Mouse (Mus musculus) left cerebral cortex, adult 8-10 months (tissue): ENCODE measurements around the gene Opn5. TPM values are rescaled to one million over a fixed set of nuclear protein-coding genes. Genes with fewer than 3 reads are reported as not detected.

ENCODE experiments used
- DNase-seq, 2 experiments: peaks; one replicate each; pipeline ENCODE4 v3.0.0; 2022; ENCODE audit warnings: low spot score in 2 of 2
- total RNA-seq, 4 experiments: library from RNA; stranded (reverse); gene quantifications; 2 replicates each; pipeline ENCODE4 v1.2.4; 2022

The Opn5 gene
- not detected for total RNA-seq

DNA sequence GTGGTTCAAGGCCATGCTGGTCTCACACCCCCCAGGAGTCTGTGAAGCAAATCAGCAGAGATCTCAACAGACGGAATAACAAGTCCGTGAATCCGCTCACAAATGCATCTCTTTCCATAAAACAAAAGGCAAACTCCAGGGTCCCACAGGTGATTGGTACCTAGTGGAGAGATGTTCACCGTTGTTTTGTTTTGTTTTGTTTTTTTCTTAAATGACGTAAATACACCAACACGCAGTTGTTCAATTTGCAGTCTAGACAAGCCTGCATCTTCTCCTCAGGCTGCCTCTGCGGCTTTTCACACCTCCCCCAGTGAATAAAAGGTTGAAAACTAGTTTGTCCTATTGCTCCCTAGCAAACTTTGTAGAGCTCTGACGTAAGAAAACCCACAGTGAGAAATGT is at the start of gene Opn5:
Gene Opn5 (minus strand): TSS at position 101 of the 400 bp plus-strand sequence.
- DNase-seq, result no peak

DNA sequence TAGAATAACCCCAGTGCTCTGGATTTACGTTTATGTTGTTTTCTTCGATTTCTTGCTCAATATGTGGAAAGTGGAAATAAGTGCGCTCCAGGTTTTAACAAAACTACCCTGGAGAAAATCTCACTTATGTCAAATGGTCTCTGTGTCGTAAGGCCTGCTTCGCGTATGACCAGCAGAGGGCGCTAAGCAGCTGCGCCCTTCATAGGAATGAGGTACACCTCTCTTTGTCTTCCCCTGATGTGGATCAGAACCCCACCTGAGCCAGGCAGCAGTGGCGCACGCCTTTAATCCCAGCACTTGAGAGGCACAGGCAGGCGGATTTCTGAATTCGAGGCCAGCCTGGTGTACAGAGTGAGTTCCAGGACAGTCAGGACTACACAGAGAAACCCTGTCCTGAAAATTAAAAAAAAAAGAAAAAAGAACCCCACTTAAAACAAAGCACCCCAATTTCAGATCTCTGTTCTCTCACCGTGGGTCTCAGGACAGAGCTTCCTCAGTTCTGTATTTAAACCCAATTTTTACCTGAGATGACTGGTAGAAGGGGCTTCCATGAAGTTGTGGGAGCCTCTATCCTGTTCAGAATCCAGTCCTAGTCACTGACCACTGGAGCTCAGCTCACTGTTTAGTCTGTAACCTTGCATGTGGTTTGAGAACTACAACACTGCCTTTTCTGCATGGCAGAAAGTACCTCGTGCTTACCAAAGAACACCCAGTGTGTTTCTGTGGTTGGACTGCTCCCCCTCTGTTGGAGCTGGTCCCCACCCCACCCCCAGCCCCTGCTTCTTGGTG is 47.6 kb upstream of the Opn5 start:
- DNase-seq, result peak in 1 of 2 experiments; percentile 8

DNA sequence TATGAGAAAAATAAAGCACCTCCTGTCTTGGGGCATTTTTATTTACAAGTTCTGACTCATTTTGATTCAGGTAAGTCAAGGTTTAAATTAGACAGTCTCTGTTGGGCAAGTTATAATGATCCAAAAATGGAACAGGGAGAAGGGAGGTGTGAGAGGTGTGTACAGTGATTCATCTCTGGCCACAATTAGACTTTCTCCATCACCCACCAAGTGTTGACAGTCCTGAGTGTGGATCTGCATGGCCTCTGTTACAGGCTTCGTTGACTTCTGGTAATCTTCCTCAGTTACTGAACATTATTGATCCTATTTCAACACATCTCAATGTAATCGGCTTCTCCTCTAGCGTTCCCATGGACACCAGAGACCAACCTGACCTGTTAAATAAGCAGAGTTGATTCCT is 32.2 kb upstream of the Opn5 start:
- DNase-seq, result no peak

DNA sequence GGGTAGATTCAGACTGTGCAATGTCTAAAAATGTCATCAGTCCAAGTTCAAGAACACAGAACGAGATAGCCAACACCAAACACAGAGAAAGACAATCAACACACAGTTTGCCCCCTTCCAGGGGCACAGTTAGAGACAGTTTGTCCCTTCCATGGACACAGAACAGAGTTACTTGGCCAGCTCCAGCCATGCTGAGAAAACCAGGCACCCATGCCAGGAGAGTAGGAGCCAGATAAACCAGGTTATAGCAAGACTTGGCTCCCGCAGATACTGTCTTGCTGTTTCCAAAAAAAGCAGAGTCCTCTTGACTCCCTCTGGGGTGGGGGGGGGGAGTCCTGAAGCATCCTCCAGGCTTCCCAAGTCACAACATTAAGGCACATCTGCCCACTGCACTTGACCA is 19.0 kb upstream of the Opn5 start:
- DNase-seq, result no peak

DNA sequence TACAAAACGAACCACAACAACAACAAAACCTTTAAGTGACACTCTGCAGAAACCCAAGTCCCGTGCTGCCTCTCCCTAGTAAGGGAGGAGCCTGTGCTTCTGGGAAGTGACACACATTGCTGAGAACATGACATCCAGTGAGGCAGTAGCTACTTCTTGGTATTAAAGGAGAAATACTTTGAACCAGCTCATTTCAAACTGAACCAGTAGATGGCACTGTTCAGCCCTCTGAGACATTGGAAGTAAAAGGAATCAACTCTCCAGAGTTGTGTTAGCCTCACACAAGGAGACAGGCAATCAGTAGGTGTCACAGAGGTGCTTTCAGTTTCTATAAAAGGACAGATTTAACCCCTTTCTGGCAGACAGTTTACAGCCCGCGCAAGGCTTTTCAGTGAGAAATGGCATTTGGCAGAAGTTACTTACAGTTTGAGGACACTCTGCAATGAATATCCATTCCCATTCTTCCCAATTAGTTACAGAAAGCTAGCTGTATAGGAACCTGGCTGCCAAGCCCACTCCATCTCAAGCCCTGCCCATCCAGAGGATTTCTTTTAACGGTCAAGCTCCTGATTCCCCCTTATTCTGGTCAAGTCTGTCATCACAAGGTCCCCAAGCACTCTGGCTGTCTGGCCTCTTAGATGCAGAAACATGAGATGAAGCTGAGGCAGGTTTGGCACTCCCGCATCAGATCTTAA is 2.0 kb upstream of the Opn5 start:
- peak; percentile 9 to 11 for DNase-seq

DNA sequence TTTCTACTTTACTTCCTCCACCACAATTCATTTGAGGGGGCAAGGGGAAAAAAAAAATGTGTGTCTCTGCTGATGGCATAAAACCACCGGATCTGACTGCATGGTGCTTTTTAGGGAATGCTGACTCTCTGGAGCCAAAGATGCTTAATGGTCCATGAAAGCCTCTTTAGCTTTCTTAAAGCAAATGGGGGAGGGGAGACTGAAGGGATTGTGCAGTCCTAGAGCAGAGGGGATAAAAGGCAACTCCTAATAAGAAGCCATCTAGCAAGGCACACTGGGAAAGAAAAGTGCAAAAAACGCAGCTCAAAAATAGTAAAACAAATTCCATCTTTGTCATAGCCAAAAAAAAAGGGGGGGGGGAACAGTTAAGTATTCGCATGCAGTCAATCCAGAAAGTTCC is 2.9 kb downstream of the Opn5 start:
- DNase-seq, result no peak

DNA sequence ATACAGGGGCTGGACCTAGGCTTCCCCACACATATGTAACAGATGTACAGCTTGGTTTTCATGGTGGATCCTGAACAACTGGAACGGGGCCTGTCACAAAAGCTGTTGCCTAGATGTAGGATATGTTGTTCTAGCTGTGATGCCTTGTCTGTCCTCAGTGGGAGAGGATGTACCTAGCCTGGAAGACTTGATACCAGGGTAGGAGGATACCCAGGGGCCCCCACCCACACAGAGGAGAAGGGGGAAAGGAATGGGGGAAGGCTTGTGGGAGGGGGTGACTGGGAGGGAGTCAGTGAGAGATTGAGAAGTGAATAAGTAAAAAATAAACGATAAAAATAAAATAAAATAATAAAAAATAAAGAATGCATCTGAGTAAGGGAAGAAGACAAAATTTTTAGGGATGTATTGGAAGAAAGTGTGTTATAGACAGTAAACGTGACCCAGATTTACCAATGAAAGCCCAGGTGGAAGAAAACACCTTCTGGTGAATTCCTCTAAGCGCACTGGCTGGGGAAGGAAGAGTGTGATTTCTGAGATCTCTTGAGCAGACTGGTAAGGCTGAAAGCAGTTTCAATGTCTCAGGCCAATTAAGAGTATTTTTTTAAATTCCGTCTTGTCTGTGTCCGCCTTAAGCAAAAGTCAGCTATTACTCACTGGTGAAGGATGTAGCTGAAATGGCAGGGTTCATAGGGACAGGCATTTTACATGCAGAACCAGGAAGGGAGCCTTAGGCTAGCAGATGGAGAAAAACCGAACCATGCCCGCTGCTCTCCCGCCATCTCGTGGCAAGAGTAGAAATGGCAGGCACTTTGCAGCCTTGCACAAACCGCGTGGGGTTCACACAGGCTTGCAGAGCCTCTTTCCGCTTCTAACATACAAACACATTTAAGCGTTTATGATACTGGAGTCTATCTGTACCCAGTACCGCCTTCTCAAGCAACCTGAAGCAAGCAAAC is 8.1 kb downstream of the Opn5 start:
- peak; percentile 53 to 78 for DNase-seq

DNA sequence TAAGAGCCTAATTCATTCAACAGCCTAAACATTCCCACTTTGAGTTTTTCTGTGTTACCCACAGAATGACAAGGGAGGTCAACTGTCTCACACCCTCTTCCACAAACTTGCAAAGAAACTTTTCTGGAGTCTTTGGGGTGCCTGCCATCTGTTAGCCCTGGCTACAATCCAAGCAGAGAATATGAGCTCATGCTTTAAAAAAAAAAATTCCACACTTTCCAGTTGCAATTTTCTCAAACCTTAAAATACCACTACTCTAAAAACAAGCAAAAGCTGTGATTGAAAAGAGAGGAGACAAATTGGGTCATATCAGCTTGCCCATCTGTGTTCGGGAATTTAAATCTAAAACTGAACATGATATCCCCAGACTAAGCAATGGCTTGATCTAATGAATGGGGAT is 24.7 kb downstream of the Opn5 start:
- peak in 1 of 2 experiments; percentile 12 for DNase-seq

DNA sequence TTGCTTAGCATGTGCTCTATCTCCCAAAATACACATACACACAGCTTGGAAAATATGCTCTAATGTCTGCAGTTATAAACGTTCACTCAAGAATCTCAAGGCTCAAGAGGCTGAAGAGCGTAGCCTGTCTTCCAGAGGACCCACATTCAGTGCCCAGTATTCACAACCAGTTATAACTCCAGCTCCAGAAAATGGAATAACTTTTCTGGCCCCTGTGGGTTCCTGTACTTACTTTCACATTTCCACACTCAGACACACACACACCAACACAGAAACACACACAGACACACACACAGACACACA is 28.2 kb downstream of the Opn5 start:
- DNase-seq, result no peak

DNA sequence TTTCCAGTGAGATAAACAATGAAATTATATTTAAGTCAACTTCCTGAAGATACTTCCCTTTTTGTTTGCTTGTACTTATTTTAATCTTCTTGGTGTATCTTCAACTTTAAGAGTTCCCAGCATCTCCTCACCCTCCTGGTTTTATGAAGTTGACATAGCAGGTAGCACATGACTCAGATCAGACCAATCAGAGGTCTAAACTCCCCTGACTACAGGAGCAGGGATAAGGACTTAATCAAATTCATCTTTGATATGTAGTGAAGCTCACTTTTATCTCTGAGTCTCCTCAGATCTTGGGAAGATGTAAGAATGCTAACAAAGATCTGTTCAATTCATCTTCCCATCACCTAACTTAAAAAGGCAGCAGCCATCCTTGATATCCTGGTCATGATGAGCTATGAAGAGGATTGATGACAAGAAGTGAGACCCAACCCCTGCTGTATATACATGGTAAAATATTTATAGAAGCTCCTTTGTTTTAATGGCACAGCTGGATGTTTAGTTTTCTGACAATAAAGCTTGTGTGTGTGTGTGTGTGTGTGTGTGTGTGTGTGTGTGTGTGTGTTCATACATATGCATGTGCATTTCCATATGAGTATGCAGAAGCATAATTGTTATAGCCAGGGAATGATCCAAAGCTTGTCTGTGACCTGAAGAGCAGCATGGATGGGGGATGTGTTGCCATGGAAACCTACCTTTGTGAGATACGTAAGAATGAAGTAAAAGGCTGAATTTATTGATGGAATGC is 28.7 kb downstream of the Opn5 start:
- DNase-seq, result no peak

DNA sequence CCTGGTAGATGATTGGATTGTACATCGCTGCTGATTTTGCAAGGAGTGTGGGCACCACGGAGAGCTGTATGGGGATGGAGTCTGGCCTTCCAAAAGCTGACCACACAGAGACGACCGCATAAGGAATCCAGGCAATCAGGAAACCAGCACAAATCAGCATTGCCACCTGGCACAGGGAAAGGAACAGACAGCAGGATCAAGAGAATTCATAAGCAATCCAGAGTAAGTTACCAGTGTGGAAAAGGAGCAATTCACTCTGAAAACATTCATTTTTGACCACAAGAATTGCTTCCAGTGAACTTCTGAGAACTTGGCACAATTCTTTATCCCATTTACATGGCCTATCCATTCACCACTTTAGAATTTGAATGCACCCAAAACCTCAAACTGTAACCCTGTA is 30.6 kb downstream of the Opn5 start:
- no peak for DNase-seq

DNA sequence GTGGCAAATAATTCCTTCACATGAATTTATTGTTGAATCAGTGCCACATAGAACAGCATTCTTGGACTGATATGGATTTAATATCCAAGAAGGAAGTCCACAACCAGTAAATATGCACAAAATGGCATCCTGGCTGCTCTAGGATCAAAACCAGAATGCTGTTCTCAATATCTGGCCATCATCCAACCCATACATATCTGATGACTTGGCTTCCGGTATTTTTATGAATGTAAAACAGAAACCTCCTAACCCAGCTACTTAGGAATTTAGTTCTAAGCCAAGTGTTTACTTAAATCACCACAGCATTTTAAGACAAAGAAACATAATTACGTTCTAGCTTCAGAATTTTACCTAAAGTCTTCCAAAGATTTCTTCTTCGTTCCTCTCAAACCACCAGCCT is 31.0 kb downstream of the Opn5 start:
- DNase-seq, result no peak

DNA sequence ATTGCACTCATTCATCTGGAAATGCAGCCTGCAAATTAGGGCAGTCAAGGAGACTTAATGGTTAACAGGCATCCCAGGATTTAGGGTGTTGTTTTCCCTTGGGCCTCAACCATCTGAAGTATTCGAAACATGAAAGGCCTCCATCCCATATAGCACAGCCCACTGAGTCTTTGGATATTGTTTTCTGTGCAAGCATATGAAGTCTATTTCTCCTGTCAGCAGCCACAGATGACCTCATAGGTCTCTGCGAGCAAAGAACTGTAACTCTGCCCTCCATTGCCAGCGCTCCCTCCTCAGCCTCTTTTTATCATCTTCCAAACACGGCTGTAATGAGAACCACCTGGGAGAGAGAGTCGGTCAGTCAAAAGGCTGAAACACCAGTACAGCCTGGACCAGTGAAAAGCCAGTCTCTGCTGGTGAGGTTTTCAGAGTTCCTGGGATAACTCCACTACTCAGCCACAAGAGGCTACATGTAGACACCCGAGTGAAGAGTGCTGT is 34.5 kb downstream of the Opn5 start:
- no peak for DNase-seq

DNA sequence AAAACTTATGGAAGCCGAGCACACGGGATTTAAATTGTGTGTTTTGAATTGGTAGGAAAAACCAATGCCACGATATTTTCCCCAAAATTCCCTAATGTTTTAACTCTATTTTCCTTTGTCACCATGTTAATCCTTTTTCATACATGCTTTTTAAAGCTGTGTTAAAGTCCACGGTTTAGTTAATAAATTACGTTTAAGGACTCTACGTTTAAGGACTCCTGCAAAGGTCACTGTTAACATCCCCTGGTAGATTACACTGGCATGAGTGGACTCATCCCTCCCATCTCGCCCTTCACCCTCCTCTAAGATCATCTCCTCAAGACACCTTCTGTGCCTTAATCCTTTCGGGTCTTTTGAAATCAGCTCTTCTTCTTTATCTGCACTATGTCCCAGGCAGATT is 37.4 kb downstream of the Opn5 start:
- DNase-seq, result no peak

DNA sequence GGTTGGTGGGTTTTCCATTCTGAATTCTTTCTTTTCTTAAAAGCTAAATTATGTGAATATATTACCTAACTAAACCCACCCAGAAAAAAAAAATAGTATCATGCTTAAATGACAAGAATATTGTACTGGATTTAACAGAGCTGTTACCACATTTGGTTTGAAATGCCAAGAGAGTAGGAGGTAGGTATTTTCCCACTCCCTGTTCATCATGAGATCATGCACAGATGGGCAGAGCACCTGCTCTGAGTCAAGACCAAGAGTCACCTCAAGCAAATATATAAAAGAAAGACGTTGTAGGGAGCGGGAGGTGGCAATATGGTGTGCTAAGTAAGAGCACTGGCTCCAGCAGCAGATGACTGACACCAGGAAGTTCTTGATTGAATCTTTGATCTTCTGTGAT is 61.6 kb downstream of the Opn5 start:
- peak in 1 of 2 experiments; percentile 48 for DNase-seq

DNA sequence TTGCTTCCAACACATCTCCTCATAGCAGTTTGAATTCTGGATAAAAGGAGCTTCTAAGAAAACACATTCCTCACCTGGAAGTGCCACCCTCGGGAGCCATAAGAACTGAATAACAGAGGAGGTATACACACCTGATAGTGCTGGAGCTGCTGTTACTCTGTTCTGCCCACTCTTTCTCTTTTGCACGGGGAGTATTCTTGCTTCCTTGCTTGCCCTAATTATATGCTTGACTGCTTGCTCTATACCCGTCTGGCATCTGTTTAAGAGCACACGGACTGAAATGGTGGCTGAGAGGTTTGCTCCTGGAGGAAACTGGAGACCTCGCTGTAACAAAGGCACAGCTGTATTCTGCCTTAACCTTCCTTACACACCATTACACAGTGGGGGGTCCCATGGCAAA is 81.0 kb downstream of the Opn5 start:
- no peak for DNase-seq

DNA sequence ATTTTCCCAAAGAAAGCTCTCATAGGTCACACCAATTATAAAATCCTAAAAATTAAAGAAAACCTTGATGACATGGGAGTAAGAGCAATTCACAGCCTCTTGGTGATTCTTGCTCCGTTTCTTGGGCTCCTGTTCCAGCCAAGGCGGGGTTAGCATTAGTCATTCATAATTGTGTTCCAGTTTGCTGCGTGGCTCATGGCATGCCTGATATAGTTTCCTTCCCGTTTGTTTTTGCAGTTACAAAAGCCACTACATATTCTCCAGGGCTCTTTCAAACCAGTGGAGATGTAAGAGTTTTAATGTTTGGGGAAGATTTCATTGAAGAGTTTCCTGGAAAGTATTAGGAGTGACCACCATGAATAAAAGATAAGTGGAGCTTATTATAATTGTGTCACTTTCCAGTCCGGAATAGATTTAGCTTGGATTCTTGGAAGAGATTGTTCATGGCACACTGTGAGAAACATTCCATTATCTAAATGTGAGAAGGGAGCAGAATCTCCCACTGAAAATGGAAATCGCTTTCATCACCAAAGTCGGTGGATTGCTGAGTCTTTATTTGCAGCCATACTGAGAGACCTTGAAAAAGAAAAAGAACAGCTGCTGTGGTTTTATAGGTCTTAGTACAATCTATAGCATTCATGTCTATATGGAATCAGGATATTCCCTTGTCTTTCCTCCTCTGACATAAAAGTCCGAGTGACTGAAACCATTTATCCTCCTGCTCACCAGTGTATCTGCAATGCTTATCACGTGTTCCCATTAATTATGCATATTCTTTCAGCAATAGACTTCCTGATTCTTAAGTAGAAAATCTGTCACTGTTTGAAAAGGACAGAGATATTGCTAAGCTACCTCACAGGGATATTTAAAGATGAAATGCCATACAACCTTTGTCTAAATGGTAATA is 101.6 kb downstream of the Opn5 start:
- DNase-seq, result no peak
